Mouse (Mus musculus): ENCODE data around the gene Rgs6. TPM values are rescaled to one million over a fixed set of nuclear protein-coding genes. Genes with fewer than 3 reads are reported as not detected.

The Rgs6 gene
- polyA plus RNA-seq, 1 experiment from 2014 or later = 7.4 TPM

- 55% methylated on average over 3 of the region's 3 CpGs for WGBS
- ATAC-seq (ENCODE audit: low read depth) = no peak
- Histone ChIP-seq H3K4me2 (ENCODE audit: low read depth, low read length) (no peak overlapping the region), H3K4me3 (ENCODE audit: low read depth, low read length) (no peak overlapping the region), H3K9ac (replicated peaks; ENCODE audit: low read depth, low read length) (no peak overlapping the region), H3K4me1 (ENCODE audit: control insufficient read depth, insufficient read depth, low read length) (0 out of 2 replicates have a peak, but pooled peaks cover 6% of the 10 kb centered on the region), H3K27ac (ENCODE audit: low read depth, low read length) (no peak overlapping the region), H3K9me3 (ENCODE audit: control insufficient read depth, low read length) (no peaks in the 10 kb centered on the region), H3K36me3 (ENCODE audit: control insufficient read depth, insufficient read depth, low read length) (no peaks in the 10 kb centered on the region), H3K27me3 (ENCODE audit: control insufficient read depth, insufficient read depth, low read length) (no peaks in the 10 kb centered on the region)
Observed at GRCm38 (mm10) chr12:83145074-83145473, 557.0 kb downstream of the Rgs6 start.

GRCm38 (mm10) chr12:83145902-83146301 lies 557.8 kb downstream of the Rgs6 start:
- no peak overlapping the region for H3K9ac ChIP-seq (replicated peaks; ENCODE audit: low read depth, low read length)
- ATAC-seq (ENCODE audit: low read depth) = no peak
- no peaks in the 10 kb centered on the region for H3K9me3 ChIP-seq (ENCODE audit: control insufficient read depth, low read length)
- WGBS = 76% methylated on average over 3 of the region's 3 CpGs
- H3K4me3 ChIP-seq (ENCODE audit: low read depth, low read length) = no peak overlapping the region
- H3K36me3 ChIP-seq (ENCODE audit: control insufficient read depth, insufficient read depth, low read length) = no peaks in the 10 kb centered on the region
- 0 out of 2 replicates have a peak, but pooled peaks cover 6% of the 10 kb centered on the region for H3K4me1 ChIP-seq (ENCODE audit: control insufficient read depth, insufficient read depth, low read length)
- H3K4me2 ChIP-seq (ENCODE audit: low read depth, low read length) = no peak overlapping the region
- no peaks in the 10 kb centered on the region for H3K27me3 ChIP-seq (ENCODE audit: control insufficient read depth, insufficient read depth, low read length)
- no peak overlapping the region for H3K27ac ChIP-seq (ENCODE audit: low read depth, low read length)

- Histone ChIP-seq H3K27ac (ENCODE audit: low read depth, low read length) (no peak overlapping the region), H3K9me3 (ENCODE audit: control insufficient read depth, low read length) (no peaks in the 10 kb centered on the region), H3K9ac (replicated peaks; ENCODE audit: low read depth, low read length) (no peak overlapping the region), H3K4me1 (ENCODE audit: control insufficient read depth, insufficient read depth, low read length) (0 out of 2 replicates have a peak, but pooled peaks cover 6% of the 10 kb centered on the region), H3K36me3 (ENCODE audit: control insufficient read depth, insufficient read depth, low read length) (no peaks in the 10 kb centered on the region), H3K4me2 (ENCODE audit: low read depth, low read length) (no peak overlapping the region), H3K27me3 (ENCODE audit: control insufficient read depth, insufficient read depth, low read length) (no peaks in the 10 kb centered on the region), H3K4me3 (ENCODE audit: low read depth, low read length) (no peak overlapping the region)
- 70% methylated on average over 2 of the region's 2 CpGs for WGBS
- ATAC-seq (ENCODE audit: low read depth) = no peak
Observed at GRCm38 (mm10) chr12:83146917-83147316, 558.8 kb downstream of the Rgs6 start.

DNA sequence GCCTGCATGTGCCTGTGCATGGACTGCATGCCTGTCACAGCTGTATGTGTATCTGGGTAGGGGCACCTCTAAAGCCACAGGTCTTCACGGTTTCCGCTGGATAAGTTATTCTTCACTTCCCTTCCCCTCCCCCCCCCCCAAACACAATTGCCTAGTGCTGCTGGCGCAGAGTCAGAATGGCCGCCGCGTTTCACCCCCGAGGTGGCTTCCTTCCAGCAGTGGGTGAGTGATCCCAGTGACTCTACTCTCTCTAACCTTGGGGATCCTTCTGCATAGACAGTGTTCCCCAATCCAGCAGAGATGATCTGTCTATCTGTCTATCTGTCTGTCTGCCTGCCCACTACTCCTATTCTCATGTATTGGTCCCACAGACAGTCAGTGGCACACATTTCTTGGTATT lies 561.9 kb downstream of the Rgs6 start:
- Histone ChIP-seq H3K9me3 (ENCODE audit: control insufficient read depth, low read length) (no peaks in the 10 kb centered on the region), H3K4me3 (ENCODE audit: low read depth, low read length) (no peak overlapping the region), H3K36me3 (ENCODE audit: control insufficient read depth, insufficient read depth, low read length) (no peaks in the 10 kb centered on the region), H3K27me3 (ENCODE audit: control insufficient read depth, insufficient read depth, low read length) (no peaks in the 10 kb centered on the region), H3K9ac (replicated peaks; ENCODE audit: low read depth, low read length) (no peak overlapping the region), H3K4me1 (ENCODE audit: control insufficient read depth, insufficient read depth, low read length) (0 out of 2 replicates have a peak, but pooled peaks cover 4% of the 10 kb centered on the region), H3K4me2 (ENCODE audit: low read depth, low read length) (no peak overlapping the region), H3K27ac (ENCODE audit: low read depth, low read length) (no peak overlapping the region)
- no peak for ATAC-seq (ENCODE audit: low read depth)
- WGBS = 88% methylated on average over 7 of the region's 7 CpGs

DNA sequence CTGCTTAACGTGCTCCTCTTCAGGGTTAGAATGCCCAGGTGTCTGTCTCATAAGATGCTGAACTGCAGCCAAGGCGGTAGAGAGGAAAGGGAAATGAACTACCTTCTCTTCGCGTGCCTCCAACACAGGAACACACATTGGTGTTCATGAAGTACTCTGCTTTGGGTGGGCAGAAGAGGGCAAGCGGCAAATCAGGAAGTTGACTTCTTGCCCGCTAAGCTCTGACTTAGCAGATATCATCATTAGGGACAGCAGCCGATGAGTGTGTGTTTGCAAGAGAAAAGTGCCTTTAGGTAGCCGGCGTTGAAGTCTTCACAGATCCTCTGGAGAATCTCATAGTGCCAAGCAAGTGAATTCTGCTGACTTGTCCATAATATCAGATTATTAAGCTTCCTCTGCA lies 562.7 kb downstream of the Rgs6 start:
- H3K9me3 ChIP-seq (ENCODE audit: control insufficient read depth, low read length) = no peaks in the 10 kb centered on the region
- H3K9ac ChIP-seq (replicated peaks; ENCODE audit: low read depth, low read length) = no peak overlapping the region
- no peak for ATAC-seq (ENCODE audit: low read depth)
- H3K4me2 ChIP-seq (ENCODE audit: low read depth, low read length) = no peak overlapping the region
- H3K27ac ChIP-seq (ENCODE audit: low read depth, low read length) = no peak overlapping the region
- no peaks in the 10 kb centered on the region for H3K27me3 ChIP-seq (ENCODE audit: control insufficient read depth, insufficient read depth, low read length)
- H3K36me3 ChIP-seq (ENCODE audit: control insufficient read depth, insufficient read depth, low read length) = no peaks in the 10 kb centered on the region
- no peak overlapping the region for H3K4me3 ChIP-seq (ENCODE audit: low read depth, low read length)
- 93% methylated on average over 9 of the region's 9 CpGs for WGBS
- 0 out of 2 replicates have a peak, but pooled peaks cover 3% of the 10 kb centered on the region for H3K4me1 ChIP-seq (ENCODE audit: control insufficient read depth, insufficient read depth, low read length)

DNA sequence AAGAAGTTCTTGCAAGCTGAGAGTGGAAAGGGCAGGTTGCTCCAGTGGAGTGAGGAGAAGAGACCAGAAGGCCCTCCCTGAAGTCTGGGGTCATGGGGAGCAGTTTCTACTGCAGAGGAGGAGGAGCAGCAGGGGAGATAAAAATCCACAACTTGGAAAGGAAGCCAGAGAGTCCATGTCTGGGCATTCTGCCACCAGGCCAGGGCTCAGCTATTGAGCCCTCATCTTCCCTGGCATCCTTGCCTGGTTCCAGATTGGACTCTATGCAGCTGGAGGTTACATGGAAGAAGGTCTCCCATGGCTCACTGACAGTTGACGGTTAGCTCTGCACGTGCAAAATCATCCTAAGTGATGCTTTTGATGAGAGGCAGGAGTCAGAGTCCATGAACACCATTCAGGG lies 563.4 kb downstream of the Rgs6 start:
- 87% methylated on average over 2 of the region's 2 CpGs for WGBS
- Histone ChIP-seq H3K27me3 (ENCODE audit: control insufficient read depth, insufficient read depth, low read length) (no peaks in the 10 kb centered on the region), H3K9ac (replicated peaks; ENCODE audit: low read depth, low read length) (no peak overlapping the region), H3K4me3 (ENCODE audit: low read depth, low read length) (no peak overlapping the region), H3K4me1 (ENCODE audit: control insufficient read depth, insufficient read depth, low read length) (0 out of 2 replicates have a peak, but pooled peaks cover 3% of the 10 kb centered on the region), H3K27ac (ENCODE audit: low read depth, low read length) (no peak overlapping the region), H3K9me3 (ENCODE audit: control insufficient read depth, low read length) (no peaks in the 10 kb centered on the region), H3K4me2 (ENCODE audit: low read depth, low read length) (no peak overlapping the region), H3K36me3 (ENCODE audit: control insufficient read depth, insufficient read depth, low read length) (no peaks in the 10 kb centered on the region)
- ATAC-seq (ENCODE audit: low read depth) = no peak

DNA sequence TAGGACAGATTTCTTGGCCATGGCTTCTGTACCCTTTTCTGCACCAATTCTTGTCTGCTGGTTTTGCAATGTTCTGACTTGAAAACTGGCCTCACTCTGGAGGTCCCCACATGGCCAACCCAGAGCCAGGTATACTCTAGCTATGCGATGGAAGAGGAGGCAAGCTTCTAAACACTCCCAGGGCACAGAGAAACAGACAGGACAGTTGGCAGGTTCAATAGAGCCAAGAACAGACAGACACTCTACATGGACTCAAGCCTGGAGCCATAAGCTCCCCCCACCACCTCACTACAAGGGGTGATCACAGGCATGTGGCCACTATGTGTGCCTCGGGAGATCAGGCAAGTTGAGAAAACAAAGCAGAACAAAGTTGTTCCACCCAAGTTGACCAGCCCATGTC lies 572.1 kb downstream of the Rgs6 start:
- Histone ChIP-seq H3K4me3 (ENCODE audit: low read depth, low read length) (no peak overlapping the region), H3K36me3 (ENCODE audit: control insufficient read depth, insufficient read depth, low read length) (no peaks in the 10 kb centered on the region), H3K4me2 (ENCODE audit: low read depth, low read length) (no peak overlapping the region), H3K27ac (ENCODE audit: low read depth, low read length) (no peak overlapping the region), H3K4me1 (ENCODE audit: control insufficient read depth, insufficient read depth, low read length) (no peaks in the 10 kb centered on the region), H3K9ac (replicated peaks; ENCODE audit: low read depth, low read length) (no peak overlapping the region), H3K9me3 (ENCODE audit: control insufficient read depth, low read length) (no peaks in the 10 kb centered on the region), H3K27me3 (ENCODE audit: control insufficient read depth, insufficient read depth, low read length) (no peaks in the 10 kb centered on the region)
- no peak for ATAC-seq (ENCODE audit: low read depth)
- 90% methylated on average over 2 of the region's 2 CpGs for WGBS

DNA sequence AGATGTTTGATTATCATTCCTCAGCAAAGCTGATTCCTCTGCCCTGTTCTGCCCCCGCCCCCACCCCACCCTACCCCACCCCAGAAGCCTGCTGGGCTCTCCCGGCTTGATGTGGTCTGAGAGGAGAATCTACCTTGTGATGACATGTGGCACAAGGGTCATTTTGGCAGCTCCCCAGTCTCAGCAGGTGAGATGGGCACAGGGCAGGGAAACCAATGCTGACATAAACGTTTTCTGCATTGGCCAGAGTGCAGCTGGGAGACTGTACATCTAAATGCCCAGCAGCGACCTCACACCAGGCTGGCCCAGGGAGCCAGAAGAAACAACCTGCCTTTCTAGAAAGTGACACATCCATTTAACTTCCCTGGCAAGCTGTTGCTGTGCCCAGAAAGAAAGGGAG lies 572.6 kb downstream of the Rgs6 start:
- no peaks in the 10 kb centered on the region for H3K4me1 ChIP-seq (ENCODE audit: control insufficient read depth, insufficient read depth, low read length)
- 83% methylated on average over 4 of the region's 4 CpGs for WGBS
- ATAC-seq (ENCODE audit: low read depth) = no peak

DNA sequence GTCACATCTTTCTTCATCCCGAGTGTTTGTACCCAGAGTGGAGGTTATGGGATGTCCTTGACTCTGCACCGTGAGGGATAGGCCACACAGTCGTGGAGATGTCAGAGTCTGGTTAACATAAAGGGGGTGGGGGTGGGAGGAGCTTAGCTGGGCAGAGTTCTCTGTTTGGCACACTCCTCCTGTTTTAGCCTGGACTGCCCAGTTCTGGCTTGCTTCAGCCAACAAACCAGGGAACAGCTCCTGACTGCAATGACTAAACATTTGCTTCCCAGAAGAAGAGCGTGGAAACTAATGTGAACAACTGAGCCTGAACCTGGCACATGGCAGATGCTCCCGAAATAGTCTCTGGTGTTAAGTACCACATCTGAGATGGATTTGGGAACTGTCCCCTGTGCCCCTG lies 575.6 kb downstream of the Rgs6 start:
- H3K27ac ChIP-seq (ENCODE audit: low read depth, low read length) = no peak overlapping the region
- 73% methylated on average over 5 of the region's 5 CpGs for WGBS
- H3K36me3 ChIP-seq (ENCODE audit: control insufficient read depth, insufficient read depth, low read length) = no peaks in the 10 kb centered on the region
- no peak for ATAC-seq (ENCODE audit: low read depth)
- H3K4me2 ChIP-seq (ENCODE audit: low read depth, low read length) = no peak overlapping the region
- H3K9ac ChIP-seq (replicated peaks; ENCODE audit: low read depth, low read length) = no peak overlapping the region
- H3K4me1 ChIP-seq (ENCODE audit: control insufficient read depth, insufficient read depth, low read length) = no peaks in the 10 kb centered on the region; the same call in 1 of the 2 replicates
- no peaks in the 10 kb centered on the region for H3K27me3 ChIP-seq (ENCODE audit: control insufficient read depth, insufficient read depth, low read length)
- no peak overlapping the region for H3K4me3 ChIP-seq (ENCODE audit: low read depth, low read length)
- no peaks in the 10 kb centered on the region for H3K9me3 ChIP-seq (ENCODE audit: control insufficient read depth, low read length)

More for the DNA sequence above, 572.6 kb downstream of the Rgs6 start:
- H3K36me3 ChIP-seq (ENCODE audit: control insufficient read depth, insufficient read depth, low read length) = no peaks in the 10 kb centered on the region
- H3K4me2 ChIP-seq (ENCODE audit: low read depth, low read length) = no peak overlapping the region
- no peak overlapping the region for H3K27ac ChIP-seq (ENCODE audit: low read depth, low read length)
- H3K9me3 ChIP-seq (ENCODE audit: control insufficient read depth, low read length) = no peaks in the 10 kb centered on the region
- no peaks in the 10 kb centered on the region for H3K27me3 ChIP-seq (ENCODE audit: control insufficient read depth, insufficient read depth, low read length)
- H3K9ac ChIP-seq (replicated peaks; ENCODE audit: low read depth, low read length) = no peak overlapping the region
- H3K4me3 ChIP-seq (ENCODE audit: low read depth, low read length) = no peak overlapping the region

All from neural tube, embryonic 14.5 days (tissue).